Mouse (Mus musculus) embryo, embryonic 11.5 days (tissue): ENCODE measurements around the gene Caln1.

Experiments used
- DNase-seq: peaks from one replicate; pipeline ENCODE4 v3.0.0-alpha.2; 2012; ENCODE audit warnings: low read depth, low spot score

Caln1 gene

GRCm38 (mm10) chr5:130811966-130812365 lies 442.7 kb downstream of the Caln1 start:
- no peak for DNase-seq

GRCm38 (mm10) chr5:130812556-130812955 lies 443.3 kb downstream of the Caln1 start:
- DNase-seq = no peak

- no peak for DNase-seq
Observed at GRCm38 (mm10) chr5:130813089-130813488, 443.8 kb downstream of the Caln1 start.

GRCm38 (mm10) chr5:130815352-130815751 lies 446.1 kb downstream of the Caln1 start:
- DNase-seq = no peak

- no peak for DNase-seq
Observed at GRCm38 (mm10) chr5:130820021-130820648, 450.9 kb downstream of the Caln1 start.

GRCm38 (mm10) chr5:130820661-130821060 lies 451.4 kb downstream of the Caln1 start:
- DNase-seq = no peak

- DNase-seq = no peak
Observed at GRCm38 (mm10) chr5:130825797-130826196, 456.5 kb downstream of the Caln1 start.

- no peak for DNase-seq
Observed at GRCm38 (mm10) chr5:130848562-130848961, 479.3 kb downstream of the Caln1 start.

GRCm38 (mm10) chr5:130849610-130850009 lies 480.4 kb downstream of the Caln1 start:
- no peak for DNase-seq

- no peak for DNase-seq
Observed at GRCm38 (mm10) chr5:130852182-130852581, 482.9 kb downstream of the Caln1 start.

- DNase-seq = peak; percentile 81
Observed at GRCm38 (mm10) chr5:130853371-130853770, 484.1 kb downstream of the Caln1 start.

GRCm38 (mm10) chr5:130854430-130854829 lies 485.2 kb downstream of the Caln1 start:
- DNase-seq = no peak

- peak; percentile 52 for DNase-seq
Observed at GRCm38 (mm10) chr5:130858148-130858547, 488.9 kb downstream of the Caln1 start.

GRCm38 (mm10) chr5:130858706-130859105 lies 489.5 kb downstream of the Caln1 start:
- no peak for DNase-seq

GRCm38 (mm10) chr5:130859736-130860135 lies 490.5 kb downstream of the Caln1 start:
- DNase-seq = no peak

GRCm38 (mm10) chr5:130862302-130862701 lies 493.0 kb downstream of the Caln1 start:
- no peak for DNase-seq

- DNase-seq = no peak
Observed at GRCm38 (mm10) chr5:130869869-130870268, 500.6 kb downstream of the Caln1 start.

- no peak for DNase-seq
Observed at GRCm38 (mm10) chr5:130871086-130871485, 501.8 kb downstream of the Caln1 start.

GRCm38 (mm10) chr5:130875391-130875790 lies 506.1 kb downstream of the Caln1 start:
- no peak for DNase-seq

- no peak for DNase-seq
Observed at GRCm38 (mm10) chr5:130880331-130880730, 511.1 kb downstream of the Caln1 start.

GRCm38 (mm10) chr5:130891735-130892134 lies 522.5 kb downstream of the Caln1 start:
- no peak for DNase-seq

GRCm38 (mm10) chr5:130895991-130896390 lies 526.7 kb downstream of the Caln1 start:
- DNase-seq = no peak
